Comparison of ENCODE assay signal across 8 mouse cellular contexts in the genomic region with DNA sequence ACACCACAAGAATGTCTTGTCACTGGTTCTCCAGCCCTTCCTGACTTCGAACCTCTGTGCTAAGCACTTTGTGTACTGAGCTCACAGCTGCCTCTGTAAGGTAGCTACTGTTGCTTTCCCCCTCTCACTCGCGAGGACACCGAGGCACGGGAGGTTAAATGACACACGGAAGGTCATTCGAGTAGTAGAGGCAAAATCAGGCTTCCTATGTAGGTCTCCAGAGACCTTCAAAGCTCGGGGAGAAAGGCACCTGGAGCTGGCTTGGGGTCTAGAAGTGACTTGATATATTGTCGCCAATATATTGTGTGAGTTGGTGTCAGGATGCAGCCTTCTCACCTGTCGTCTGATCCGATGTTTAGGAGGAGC. TPM values are rescaled to one million over a fixed set of nuclear protein-coding genes. Genes with fewer than 3 reads are reported as not detected.
DNase-seq lines count a peak whose midpoint lies in the region; ATAC-seq and TF ChIP-seq lines count a peak whose summit lies in the region.

No protein-coding gene starts in this region.

- 56% methylated on average over 11 of the region's 11 CpGs for WGBS in heart, embryonic 11.5 days (ENCODE audit: insufficient replicate concordance)
- 45% methylated on average over 11 of the region's 11 CpGs for WGBS in heart, embryonic 16.5 days

- peak overlapping the region; percentile 80 for H3K9ac ChIP-seq in heart, embryonic 11.5 days (ENCODE audit: low read depth, low read length)
- peak overlapping the region; percentile 53 for H3K9ac ChIP-seq in ES-Bruce4 (ENCODE audit: low read depth, poor library complexity, severe bottlenecking)
- peak overlapping the region; percentile 84 for H3K9ac ChIP-seq in heart, embryonic 16.5 days (ENCODE audit: low read length)

- H3K9me3 ChIP-seq in heart, embryonic 11.5 days (replicated peaks; ENCODE audit: control insufficient read depth, low read length) = no peaks in the 10 kb centered on the region
- no peaks in the 10 kb centered on the region for H3K9me3 ChIP-seq in ES-Bruce4 (replicated peaks; ENCODE audit: control insufficient read depth, insufficient read depth, low read length, poor library complexity, severe bottlenecking)
- no peaks in the 10 kb centered on the region for H3K9me3 ChIP-seq in heart, embryonic 16.5 days (replicated peaks; ENCODE audit: control insufficient read depth, low read length)

- H3K4me3 ChIP-seq in heart, embryonic 11.5 days (ENCODE audit: low read depth, low read length) = peak overlapping the region; percentile 90
- peak overlapping the region; percentile 66 for H3K4me3 ChIP-seq in ES-Bruce4 (ENCODE audit: low read depth, low read length)
- peak overlapping the region; percentile 81 for H3K4me3 ChIP-seq in heart, embryonic 16.5 days (ENCODE audit: low read length)

- no peaks in the 10 kb centered on the region for H3K36me3 ChIP-seq in heart, embryonic 11.5 days (ENCODE audit: control insufficient read depth, insufficient read depth, low read length)
- no peaks in the 10 kb centered on the region for H3K36me3 ChIP-seq in ES-Bruce4 (ENCODE audit: control insufficient read depth, insufficient read depth, low read length, poor library complexity, severe bottlenecking)
- H3K36me3 ChIP-seq in heart, embryonic 16.5 days (ENCODE audit: control insufficient read depth, insufficient read depth) = no peaks in the 10 kb centered on the region

- DNase-seq in heart, adult 18-20 months = no peak
- no peak for DNase-seq in retina, postnatal 1 day
- DNase-seq in right cerebral cortex, adult 18-20 months = no peak
- DNase-seq in embryo, embryonic 10 days (ENCODE audit: low spot score) = no peak

- no peak for TF ChIP-seq POLR2A in ES-Bruce4 (IDR thresholded peaks at IDR 0.05; ENCODE audit: insufficient read depth, low read length)

- no peak for TF ChIP-seq CTCF in ES-Bruce4 (IDR thresholded peaks at IDR 0.05; ENCODE audit: low read depth, low read length)

- peaks cover 6% of the 10 kb centered on the region for H3K4me1 ChIP-seq in heart, embryonic 11.5 days (ENCODE audit: control insufficient read depth, insufficient read depth, low read length)
- H3K4me1 ChIP-seq in ES-Bruce4 (ENCODE audit: control insufficient read depth, insufficient read depth, low read length) = no peaks in the 10 kb centered on the region
- peaks cover 22% of the 10 kb centered on the region for H3K4me1 ChIP-seq in heart, embryonic 16.5 days (ENCODE audit: control insufficient read depth, insufficient read depth, low read length)

- H3K27ac ChIP-seq in heart, embryonic 11.5 days (ENCODE audit: low read depth, low read length) = no peak overlapping the region
- H3K27ac ChIP-seq in ES-Bruce4 (ENCODE audit: insufficient read depth, low read length) = no peak overlapping the region
- H3K27ac ChIP-seq in heart, embryonic 16.5 days (ENCODE audit: low read length) = peak overlapping the region; percentile 46; the same call in 1 of the 2 replicates

- ATAC-seq in heart, embryonic 11.5 days (replicated peaks; ENCODE audit: insufficient number of reproducible peaks, low FRiP score, low TSS enrichment) = no peak
- ATAC-seq in heart, embryonic 16.5 days (replicated peaks; ENCODE audit: extremely low read depth, insufficient read depth, low FRiP score) = no peak
- ATAC-seq in megakaryocyte-erythroid progenitor cell, adult 5-6 weeks (replicated peaks; ENCODE audit: low FRiP score, low TSS enrichment, poor library complexity, severe bottlenecking) = 0 out of 2 replicates have a peak, but pooled peaks have one; percentile 2

- TF ChIP-seq EP300 in ES-Bruce4 (IDR thresholded peaks at IDR 0.05; ENCODE audit: insufficient read depth, low read depth, low read length) = no peak

- H3K27me3 ChIP-seq in heart, embryonic 11.5 days (ENCODE audit: control insufficient read depth, insufficient read depth, low read length) = no peaks in the 10 kb centered on the region
- H3K27me3 ChIP-seq in ES-Bruce4 (ENCODE audit: control insufficient read depth, insufficient read depth, low read length, poor library complexity, severe bottlenecking) = no peaks in the 10 kb centered on the region
- H3K27me3 ChIP-seq in heart, embryonic 16.5 days (ENCODE audit: control insufficient read depth, insufficient read depth, low read length) = no peaks in the 10 kb centered on the region

- peak overlapping the region; percentile 76 for H3K4me2 ChIP-seq in heart, embryonic 11.5 days
- H3K4me2 ChIP-seq in heart, embryonic 16.5 days (ENCODE audit: low read depth, low read length) = peak overlapping the region; percentile 93

RNA-seq across cellular contexts. Expression of a gene that starts 0.8 kb away (rescaled TPM):
- 47.6 and 57.9 TPM in 2 replicates for polyA plus RNA-seq in heart, embryonic 11.5 days (2014; fragmentation: Nextera tagmentation; extraction: Ambion mirVana)
- total RNA-seq in heart, adult 18-20 months (2021) = 10 to 100 TPM; 49.7 to 58.1 TPM
- polyA plus RNA-seq in ES-Bruce4 (2011; ENCODE audit: insufficient read depth, insufficient read length, low read depth, missing spikeins) = 55.4 and 61.2 TPM in 2 replicates
- polyA plus RNA-seq in heart, embryonic 16.5 days (2015; fragmentation: Nextera tagmentation; extraction: Ambion mirVana) = 44.4 and 45.1 TPM in 2 replicates
- 136 and 160 TPM in 2 replicates for total RNA-seq in megakaryocyte-erythroid progenitor cell, adult 5-6 weeks (2014; fragmentation: Nextera tagmentation)
- 116 and 165 TPM in 2 replicates for total RNA-seq in megakaryocyte-erythroid progenitor cell, adult 5-6 weeks (2017)

RNA-seq across cellular contexts. Expression of a gene that starts 39.6 kb away (rescaled TPM):
- 0.43 and 0.97 TPM in 2 replicates for polyA plus RNA-seq in heart, embryonic 11.5 days (2014; fragmentation: Nextera tagmentation; extraction: Ambion mirVana)
- total RNA-seq in heart, adult 18-20 months (2021) = not detected
- polyA plus RNA-seq in ES-Bruce4 (2011; ENCODE audit: insufficient read depth, insufficient read length, low read depth, missing spikeins) = 1.5 and 2.2 TPM in 2 replicates
- 0.42 and 0.60 TPM in 2 replicates for polyA plus RNA-seq in heart, embryonic 16.5 days (2015; fragmentation: Nextera tagmentation; extraction: Ambion mirVana)
- 21.1 and 23.4 TPM in 2 replicates for total RNA-seq in megakaryocyte-erythroid progenitor cell, adult 5-6 weeks (2014; fragmentation: Nextera tagmentation)
- 30.0 and 43.5 TPM in 2 replicates for total RNA-seq in megakaryocyte-erythroid progenitor cell, adult 5-6 weeks (2017)
